Mouse (Mus musculus) gastrocnemius, adult 8-10 months (tissue): ENCODE measurements around the gene Clspn. TPM values are rescaled to one million over a fixed set of nuclear protein-coding genes. Genes with fewer than 3 reads are reported as not detected.

Source experiments
- DNase-seq, 2 experiments: peaks; one replicate each; pipeline ENCODE4 v3.0.0; 2022; ENCODE audit warnings: low spot score in 2 of 2
- total RNA-seq, 4 experiments: library from RNA; stranded (reverse); gene quantifications; 2 replicates each; pipeline ENCODE4 v1.2.4; 2022

Clspn gene
- total RNA-seq, 4 experiments from 2014 or later: 0.10 TPM; not detected in 3

DNA sequence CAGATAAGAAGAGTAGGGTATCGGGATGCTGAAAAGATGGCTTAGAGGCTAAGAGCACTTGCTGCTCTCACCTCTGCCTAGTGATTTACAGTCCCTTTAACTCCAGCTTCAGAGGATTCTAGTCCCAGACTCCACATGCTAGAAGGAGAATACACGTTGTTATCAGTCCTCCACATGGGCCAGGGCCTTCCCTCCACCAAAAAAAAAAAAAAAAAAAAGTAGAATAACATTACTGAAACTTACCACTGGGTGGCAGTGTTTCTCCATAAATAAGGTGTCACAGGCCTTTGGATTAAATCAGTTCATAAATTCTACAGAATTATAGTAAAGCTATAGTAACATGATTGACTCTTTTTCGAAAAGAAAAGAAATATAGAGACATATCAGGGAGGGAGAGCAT, 2.3 kb upstream of the Clspn start:
- DNase-seq: no peak

- no peak for DNase-seq
These were observed 7.1 kb downstream of the Clspn start for GRCm38 (mm10) chr4:126563798-126564197.

GRCm38 (mm10) chr4:126567243-126567642, 10.5 kb downstream of the Clspn start:
- no peak for DNase-seq

DNA sequence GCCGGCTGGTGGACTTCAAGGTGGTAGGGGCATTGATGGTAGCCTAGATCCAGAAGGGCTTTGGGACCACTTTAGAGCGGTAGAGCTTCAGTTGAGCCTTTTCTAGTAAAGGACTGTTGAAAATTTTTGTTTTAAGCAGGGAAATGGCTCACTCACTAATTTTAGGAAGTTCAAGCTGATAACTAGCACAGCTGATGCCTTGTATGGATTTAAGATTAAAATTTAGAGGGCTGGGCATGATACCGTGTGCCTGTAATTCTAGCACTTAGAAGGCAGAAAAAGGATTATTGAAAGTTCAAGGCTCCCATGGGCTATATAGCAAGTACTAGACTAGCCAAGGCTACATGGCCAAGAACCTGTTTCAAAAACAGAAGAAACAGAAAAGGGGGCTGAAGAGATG, 13.0 kb downstream of the Clspn start:
- DNase-seq: no peak

DNA sequence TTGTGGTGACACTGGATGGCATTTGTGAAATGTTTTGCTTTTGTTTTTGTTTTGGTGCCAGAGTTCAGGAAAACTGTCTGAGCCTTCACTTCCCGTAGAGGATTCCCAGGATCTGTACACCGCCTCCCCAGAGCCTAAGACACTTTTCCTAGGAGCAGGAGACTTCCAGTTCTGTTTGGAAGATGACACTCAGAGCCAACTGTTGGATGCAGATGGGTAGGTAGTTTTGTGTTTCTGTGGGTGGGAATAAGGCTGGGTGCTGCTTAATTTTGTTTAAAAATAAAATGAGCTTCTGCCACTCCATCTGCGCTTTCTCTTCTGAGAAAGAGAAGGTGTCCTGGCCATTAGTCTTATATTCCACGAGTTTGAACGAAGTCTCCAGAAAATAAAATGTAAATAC, 19.5 kb downstream of the Clspn start:
- no peak for DNase-seq

- DNase-seq: no peak
These were observed 21.2 kb downstream of the Clspn start for GRCm38 (mm10) chr4:126577920-126578319.

DNA sequence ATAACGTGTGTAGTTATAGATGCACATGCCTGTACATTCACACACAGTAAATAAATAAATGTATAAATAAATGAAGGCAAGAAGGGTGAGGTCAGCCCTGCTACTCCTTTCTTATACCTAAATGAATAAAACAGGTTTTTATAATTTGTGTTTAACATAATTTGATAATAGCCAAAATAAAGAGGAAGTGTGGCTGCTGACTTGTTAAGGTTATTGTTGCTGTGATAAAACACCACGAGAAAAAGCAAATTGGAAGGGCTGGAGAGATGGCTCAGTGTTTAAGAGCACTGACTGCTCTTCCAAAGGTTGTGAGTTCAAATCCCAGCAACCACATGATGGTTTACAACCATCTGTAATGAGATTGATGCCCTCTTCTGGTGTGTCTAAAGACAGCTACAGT, 22.3 kb downstream of the Clspn start:
- DNase-seq: no peak

GRCm38 (mm10) chr4:126585739-126586138, 29.0 kb downstream of the Clspn start:
- DNase-seq: no peak

GRCm38 (mm10) chr4:126592039-126592438, 35.3 kb downstream of the Clspn start:
- no peak for DNase-seq

DNA sequence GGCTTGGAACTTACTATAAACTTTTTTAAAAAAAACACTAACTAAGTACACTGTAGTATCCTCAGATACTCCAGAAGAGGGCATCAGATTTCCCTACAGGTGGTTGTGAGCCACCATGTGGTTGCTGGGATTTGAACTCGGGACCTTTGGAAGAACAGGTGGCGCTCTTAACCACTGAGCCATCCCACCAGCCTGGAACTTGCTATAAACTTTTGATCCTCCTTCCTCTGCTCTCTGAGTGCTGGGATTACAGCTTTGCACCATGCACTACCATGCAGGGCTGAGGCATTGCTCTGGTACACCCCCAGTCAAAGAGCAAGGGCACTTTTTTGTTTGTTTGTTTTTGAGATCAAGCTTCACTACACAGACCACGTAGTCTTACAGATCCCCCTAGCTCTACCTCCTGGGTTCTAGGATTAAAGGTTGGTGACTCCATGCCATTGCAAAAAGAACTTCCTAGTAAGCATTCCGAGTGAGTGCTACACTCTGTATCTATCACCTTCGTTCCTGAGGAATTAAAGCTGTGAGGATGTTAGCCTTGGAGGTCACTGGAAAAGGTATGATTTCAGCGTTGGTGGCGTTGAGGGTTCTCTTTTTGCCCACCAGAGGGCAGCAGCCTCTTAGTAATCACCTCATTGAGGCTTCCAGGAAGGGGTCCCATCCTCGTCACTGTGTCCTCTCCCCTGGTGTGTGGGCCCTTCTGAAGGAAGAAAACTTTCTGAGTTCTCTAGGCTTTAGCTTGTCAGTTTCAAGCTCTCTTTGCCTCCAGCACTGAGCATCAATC, 43.4 kb downstream of the Clspn start:
- peak in 1 of 2 experiments; percentile 8 for DNase-seq

DNA sequence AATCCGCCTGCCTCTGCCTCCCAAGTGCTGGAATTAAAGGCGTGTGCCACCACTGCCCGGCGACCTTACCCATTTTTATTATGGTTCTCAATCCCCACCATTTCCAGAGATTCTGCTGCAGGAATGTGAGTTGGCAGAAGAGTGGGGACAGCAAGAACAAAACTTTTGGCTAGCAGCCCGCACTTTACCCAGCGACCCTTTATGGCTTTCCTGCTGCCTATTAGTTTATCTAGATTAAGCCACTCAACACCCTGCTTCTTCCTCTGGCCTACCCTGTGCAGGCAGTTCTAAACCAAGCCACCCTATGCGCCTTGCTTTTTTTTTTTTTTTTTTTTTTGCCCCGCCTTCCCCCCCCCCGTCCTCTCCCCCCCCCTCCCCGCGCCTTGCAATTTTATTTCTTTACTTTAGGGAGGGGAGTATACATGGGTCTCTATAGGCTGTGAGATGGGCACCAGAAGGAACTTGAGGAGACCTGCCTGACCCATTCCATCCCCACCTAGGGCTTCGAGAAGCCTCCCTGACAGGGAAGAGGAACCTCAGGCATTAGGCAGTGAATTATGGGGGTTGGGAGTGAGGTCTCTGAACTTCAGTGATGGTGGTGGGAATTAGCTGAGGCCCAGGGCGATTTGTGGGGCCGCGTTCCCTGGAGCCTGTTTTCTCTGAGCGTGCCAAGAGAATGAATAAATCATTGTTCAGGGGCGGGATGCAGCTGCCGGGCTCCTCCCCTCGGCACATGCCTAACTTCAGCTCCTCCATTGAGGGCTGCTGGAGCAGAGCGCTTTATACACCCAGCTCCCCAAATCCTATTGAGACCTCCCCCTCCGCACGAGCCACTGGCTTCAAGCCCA, 45.1 kb downstream of the Clspn start:
- no peak for DNase-seq

- DNase-seq: no peak
These were observed 45.7 kb downstream of the Clspn start for GRCm38 (mm10) chr4:126602445-126602762.

GRCm38 (mm10) chr4:126604141-126604540, 47.4 kb downstream of the Clspn start:
- no peak for DNase-seq

DNA sequence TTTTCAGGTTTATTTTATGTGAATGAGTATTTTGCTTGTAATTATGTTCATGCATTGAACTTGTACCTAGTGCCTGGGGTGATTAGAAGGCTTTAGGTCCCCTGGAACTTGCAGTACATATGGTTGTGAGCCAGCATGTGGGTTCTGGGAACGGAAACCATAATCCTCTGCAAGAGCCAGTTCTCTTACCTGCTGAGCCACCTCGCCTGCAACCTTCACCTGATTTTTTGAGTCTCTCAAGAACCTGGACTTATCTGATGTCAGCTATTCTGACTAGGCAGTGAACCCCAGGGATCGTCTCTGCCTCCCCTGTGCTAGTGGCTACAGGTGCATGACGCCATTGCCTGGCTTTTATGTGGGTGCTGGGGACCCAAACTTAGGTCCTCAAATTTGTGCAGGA, 49.0 kb downstream of the Clspn start:
- no peak for DNase-seq

- DNase-seq: peak; percentile 70 to 85
These were observed 53.0 kb downstream of the Clspn start, which contains the start of gene 5730409E04Rik for GRCm38 (mm10) chr4:126609606-126610181. Gene 5730409E04Rik (plus strand): TSS chr4:126609818.

DNA sequence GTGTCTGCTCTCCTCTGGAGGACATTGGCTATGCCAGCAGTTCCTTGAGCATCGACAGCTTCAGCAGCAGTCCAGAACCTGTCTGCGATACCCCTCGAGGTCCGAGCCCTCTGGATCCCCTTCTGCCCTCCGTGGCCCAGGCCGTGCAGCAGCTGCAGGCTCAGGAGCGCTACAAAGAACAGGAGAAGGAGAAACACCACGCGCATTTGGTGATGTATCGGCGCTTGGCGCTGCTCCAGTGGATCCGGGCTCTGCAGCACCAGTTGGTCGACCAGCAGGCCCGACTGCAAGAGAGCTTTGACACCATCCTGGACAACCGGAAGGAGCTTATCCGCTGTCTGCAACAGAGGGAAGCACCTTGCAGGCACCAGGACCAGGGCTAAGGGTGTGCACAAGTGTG, 55.3 kb downstream of the Clspn start:
- DNase-seq: no peak

DNA sequence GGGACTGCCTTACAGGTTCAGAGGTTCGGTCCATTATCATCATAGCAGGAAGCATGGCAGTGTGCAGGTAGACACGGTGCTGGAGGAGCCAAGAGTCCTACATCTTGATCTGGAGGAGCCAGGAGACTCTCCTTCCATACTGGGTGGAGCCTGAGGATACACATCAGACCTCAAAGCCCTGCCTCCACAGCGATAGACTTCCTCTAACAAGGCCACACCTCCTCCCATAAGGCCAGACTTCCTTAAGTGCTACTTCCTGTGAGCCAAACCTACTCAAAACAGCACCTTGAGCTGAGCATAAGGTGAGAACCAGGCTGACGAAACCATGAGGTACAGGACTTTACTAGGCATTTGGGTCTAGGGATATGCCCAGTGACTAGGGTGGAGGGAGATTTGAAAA, 59.6 kb downstream of the Clspn start:
- no peak for DNase-seq

- no peak for DNase-seq
These were observed 63.1 kb downstream of the Clspn start for GRCm38 (mm10) chr4:126619691-126620330.

DNA sequence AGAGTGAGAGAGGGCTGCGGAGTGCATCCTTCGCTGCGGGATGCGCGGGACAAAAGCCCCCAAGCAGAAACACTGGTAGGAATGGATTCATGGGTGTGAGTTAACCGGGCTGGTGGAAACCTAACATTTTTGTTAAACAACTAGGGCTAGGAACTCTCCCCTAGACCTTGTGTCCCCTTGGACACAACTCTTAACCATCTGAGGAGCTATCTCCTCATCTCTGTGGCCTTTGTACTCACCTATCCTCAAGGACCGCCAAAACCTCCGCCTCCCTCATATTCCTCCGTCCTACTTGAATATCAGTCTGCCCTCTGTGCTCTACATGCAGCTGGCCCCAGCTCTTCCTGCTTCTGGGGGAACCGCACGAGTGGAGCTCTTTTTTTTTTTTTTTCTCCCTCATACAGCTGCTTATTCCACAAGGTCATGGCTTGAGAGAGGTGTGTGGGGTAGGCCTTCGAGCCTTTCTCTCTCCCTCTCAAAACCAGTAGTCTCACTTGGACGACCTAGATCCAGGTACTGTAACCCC, 63.7 kb downstream of the Clspn start:
- DNase-seq: no peak

DNA sequence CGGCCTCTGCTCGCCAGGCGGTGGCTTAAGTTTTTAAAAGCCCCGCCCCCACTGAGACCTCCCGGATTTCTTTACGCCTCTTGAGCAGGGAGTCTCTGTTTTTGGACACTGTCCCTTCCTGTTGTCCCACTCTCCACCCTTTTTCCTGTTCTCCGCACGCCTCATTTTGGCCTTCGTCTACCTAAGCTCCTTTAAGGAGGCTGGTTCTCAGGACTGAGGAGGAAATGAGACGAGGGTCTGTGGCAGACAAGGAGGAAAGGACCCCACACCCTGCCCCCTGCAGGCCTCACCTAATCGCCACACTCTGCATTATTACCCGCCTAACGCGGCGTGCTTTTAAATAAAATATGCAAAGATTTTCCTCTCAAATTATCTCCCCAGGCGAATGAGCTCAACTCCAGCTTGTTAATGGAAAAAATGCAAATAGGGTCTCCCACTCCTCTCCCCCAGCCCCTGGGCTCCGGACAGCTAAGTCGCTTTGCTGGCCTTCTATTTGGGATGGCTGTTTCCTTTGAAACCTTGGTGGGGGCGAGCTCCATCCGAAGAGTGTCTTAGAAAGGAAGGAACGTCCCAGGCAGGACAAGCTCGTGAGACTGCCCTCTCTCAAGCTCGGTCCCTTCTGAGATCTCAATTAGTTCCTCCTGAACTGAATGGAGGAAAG, 70.4 kb downstream of the Clspn start:
- no peak for DNase-seq

DNA sequence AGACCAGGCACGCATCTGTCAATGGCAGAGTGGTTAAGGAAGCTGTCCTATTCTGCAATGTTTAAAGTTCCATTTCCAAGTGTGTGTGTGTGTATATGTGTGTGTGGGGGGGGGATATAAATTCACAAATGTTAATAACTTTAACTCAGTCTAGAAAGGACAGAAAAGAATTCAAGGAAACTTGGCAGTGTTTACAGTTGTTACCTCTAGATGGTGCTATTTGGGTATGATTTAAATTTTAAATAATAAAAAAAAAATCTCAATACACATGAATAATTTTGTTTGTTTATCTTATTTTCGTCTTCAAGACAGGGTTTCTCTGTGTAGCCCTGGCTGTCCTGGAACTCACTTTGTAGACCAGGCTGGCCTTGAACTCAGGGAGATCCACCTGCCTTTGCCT, 75.2 kb downstream of the Clspn start:
- no peak for DNase-seq
